Mouse (Mus musculus): ENCODE results near the gene Hc. TPM values are rescaled to one million over a fixed set of nuclear protein-coding genes. Genes with fewer than 3 reads are reported as not detected.

Hc gene
- total RNA-seq, 2 experiments from 2014 or later: 0.23 TPM; not detected in 1

DNA sequence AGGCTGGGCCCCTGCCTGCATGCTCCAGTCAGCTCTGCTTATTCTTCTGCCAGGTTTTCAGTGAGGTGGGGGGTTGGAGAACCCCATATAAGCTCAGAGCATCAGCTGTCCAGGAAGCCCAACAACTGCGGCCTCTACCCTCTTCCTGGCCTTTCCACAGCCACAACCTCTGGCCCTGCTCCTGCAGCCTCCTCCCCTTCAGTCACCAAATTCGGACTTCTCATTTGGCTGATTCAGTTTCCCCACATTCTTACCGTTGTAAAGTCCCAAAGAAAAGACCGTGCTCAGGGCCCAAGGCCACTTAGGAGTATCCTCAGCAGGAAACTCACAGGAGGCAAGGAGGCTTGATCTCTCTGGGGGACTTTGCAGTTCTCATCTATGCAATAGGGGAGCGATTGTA lies 104.3 kb downstream of the Hc start:
- DNase-seq (ENCODE audit: low spot score in 2 of 2): no peak

DNA sequence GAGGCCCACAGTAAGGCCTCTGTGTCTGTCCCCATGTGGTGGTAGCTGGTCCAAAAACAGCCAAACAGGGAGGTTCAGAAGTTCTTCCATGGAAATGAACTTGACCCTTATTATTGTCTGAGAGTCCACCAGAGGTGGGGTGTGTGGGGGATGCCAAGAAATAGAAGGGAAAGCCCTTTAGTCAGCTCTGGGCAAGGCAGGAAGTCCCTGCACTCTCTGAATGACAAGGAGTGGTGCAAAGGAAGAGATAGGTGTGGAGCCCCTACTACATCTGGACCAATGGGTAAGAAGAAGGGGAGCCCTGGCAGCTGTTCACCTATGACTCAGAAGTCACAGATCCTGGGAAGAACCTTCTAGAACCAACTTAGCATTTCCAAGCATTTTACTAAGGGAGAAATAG lies 106.9 kb downstream of the Hc start:
- no peak for DNase-seq (ENCODE audit: low spot score in 2 of 2)

DNA sequence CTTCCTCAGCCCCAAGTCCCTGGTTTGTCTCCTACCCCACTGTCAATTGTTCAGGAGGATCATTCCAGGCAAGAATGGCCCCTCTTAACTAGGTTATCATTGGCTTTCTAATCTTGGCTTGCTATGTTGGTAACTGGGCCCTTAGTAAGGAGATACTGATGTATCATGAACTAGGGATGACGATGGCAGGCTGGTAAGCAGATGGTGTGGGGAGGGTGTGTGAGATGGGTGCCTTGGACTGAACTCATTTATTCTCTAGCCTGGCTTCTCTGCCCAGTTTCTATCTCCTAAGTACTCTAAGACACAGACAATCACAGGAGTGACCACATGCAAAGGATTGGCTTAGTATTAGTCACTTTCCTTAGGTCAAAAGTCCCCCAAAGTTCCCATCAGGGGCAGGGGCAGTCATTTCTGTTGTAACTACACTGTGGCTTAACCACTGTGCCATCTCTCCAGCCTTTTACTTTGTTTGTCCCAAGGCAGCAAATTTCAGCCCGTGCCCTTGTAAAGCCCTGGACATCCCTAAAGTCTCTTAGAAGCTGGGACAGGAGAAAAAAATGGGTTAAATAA lies 107.6 kb downstream of the Hc start:
- no peak for DNase-seq (ENCODE audit: low spot score in 2 of 2)

DNA sequence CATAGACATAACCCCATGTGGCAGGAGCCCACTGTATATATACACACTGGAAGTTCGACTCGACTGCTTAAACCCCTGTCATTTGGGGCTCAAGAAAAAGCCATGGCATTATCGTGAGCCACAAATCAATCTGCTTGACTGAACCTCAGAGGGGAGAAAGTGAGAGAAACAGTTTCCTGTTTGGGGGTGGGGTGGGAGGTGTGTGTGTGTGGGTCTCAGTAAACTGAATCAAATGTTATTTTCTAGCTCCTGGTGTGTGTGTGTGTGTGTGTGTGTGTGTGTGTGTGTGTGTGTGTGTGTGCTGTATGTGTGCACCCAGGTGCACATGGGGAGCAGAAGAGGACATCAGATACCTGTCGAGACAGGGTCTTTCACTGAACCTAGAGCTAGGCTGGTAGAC lies 108.2 kb downstream of the Hc start:
- DNase-seq (ENCODE audit: low spot score in 2 of 2): no peak

DNA sequence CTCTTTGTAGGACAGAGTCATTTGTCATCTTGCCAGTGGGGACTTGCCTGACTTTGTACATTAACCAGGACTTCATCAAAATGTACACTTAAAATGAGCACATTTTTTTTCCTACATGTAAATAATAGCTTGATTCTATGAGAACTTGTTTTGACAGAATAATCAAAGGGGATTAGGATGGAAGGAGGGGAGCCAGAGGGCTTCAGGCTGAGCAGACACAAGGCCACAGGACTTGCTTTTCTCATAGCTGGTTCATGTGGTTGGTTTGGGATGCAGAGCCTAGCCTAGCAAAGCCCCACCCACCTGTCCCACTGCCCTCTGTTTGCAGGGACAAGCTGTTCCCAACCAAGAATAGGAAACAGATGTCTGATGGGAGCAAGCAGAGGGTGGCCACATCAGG lies 109.8 kb downstream of the Hc start:
- DNase-seq (ENCODE audit: low spot score in 2 of 2): no peak

DNA sequence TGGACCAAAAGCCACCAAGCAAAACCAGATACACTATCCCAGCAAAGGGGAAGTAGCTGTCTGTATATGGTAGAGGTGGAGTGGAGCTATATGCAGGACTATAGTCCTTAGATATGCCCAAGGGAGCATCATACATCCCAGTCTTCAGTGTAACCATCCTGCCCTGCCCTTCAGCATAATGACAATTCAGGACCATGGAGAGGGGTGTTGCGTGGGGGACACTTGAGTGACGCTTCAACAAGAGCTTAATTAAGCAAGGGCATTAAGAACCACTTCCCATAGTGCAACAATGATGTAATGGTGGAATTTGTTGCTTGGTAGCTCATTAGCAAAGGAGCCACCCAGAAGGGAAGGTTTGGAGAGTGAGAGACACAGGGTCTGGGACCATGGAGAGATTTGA lies 112.6 kb downstream of the Hc start:
- no peak for DNase-seq (ENCODE audit: low spot score in 2 of 2)

DNA sequence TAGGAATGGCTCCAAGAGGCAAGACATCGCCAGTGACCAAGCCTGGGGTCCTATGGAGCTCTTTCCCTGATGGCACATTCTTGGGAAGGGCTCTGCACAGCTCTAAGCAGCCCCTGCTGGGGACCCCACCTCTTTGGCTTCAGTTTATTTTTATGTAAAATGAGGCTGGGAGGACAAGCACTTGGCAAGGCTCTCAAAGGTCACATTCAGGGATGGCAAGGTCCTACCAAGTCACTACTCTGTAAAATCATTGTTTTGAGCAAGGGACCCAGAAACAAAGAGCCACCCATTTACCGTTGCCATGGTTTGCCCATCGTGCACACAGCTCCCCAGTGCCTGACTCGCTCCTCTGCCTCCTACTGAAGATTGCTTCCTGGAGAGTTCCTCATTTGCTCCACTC lies 115.2 kb downstream of the Hc start:
- DNase-seq (ENCODE audit: low spot score in 2 of 2): no peak

DNA sequence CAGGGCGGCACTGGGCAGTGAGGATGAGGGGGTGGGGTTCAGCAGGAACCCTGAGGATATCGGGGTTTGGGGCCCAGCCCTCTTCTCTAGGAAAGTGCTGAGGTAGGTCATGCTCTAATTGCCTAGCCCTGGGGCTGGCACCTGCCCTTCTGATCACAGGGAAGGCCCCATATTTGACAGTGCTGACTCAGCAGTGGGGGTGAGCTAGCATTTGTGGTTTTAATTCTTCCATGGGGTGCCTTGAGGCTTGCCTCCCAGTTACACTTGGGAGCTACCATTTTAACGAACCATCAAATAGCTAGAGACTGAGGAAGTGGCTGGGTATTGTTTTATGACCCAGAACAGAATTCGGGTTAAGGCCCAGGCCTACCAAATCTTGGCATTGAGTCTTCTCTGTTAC lies 115.7 kb downstream of the Hc start:
- no peak for DNase-seq (ENCODE audit: low spot score in 2 of 2)

DNA sequence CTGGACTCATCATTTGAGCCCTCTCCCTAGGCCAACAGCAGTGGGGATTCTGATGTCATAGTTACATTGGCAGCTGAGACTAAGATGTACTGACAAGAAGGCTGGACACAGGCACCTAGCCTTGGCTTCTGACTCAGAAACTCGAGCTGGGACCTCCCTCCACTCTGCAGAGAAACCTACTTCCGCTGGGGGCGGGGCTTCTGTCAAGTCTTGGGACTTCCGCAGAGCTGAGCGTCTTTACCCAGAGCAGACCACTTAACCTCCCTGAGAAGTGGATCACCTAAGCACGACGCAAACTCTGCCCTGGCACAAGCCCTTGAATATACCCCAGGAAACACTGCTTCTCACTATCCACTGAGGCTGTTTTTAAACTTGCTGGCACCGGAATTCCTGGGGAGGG lies 116.5 kb downstream of the Hc start:
- DNase-seq (ENCODE audit: low spot score in 2 of 2): no peak

DNA sequence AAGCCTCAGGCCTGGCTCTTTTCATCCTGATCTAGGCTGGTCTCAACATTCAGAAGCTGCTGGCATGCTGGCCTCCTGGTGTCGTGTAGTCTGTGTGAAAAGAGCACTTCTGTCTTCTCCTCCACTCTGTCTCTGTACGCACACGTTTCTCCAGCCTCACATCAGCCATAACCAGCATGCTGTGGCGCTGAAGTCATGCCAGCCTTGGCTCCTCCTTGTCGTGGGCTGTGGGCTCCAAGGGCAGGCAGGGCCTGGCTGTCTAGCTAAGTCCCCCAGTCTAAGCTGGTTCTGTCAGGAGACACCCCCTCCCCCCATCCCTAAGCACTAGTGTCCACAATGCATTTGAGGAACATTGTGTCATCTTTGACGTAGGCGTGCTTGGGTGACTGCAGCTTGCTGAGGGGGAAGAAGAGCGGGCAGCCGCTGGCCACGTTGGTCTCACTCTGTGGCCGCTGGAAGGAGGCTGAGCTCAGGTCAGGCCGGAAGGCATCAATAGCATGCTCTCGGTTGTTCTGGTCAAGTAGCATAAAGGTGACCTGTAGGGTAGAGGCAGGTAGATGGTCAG lies 117.6 kb downstream of the Hc start:
- no peak for DNase-seq (ENCODE audit: low spot score in 2 of 2)

DNA sequence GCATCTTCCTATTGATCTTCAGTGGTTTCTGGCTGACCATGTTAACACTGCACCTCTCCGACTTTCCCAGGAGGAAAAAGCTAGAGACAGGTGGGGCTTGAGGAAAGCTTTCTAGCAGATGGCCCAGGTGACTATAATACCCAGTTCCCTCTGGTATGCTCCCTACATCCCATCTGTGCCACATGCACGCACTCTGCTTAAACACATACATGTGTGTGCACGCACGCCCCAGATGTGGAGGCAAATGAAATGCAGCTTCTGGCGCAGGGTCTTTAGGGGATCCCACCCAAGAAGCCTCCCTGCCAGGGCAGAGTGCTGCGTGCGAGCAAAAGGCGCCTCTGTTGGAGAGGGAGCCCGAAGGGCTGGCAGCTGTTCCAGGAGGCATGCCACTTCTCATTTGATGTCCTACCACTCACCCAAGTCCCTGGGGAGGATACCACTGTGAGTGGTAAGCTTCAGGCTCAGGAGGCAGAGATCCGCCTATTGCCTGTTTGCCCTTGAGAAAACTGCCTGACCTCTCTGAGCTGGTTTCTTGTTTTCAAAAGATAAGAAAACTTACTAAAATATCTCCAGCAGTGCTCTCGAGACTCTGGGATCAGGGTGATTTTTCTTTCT lies 120.1 kb downstream of the Hc start:
- no peak for DNase-seq (ENCODE audit: low spot score in 2 of 2)

DNA sequence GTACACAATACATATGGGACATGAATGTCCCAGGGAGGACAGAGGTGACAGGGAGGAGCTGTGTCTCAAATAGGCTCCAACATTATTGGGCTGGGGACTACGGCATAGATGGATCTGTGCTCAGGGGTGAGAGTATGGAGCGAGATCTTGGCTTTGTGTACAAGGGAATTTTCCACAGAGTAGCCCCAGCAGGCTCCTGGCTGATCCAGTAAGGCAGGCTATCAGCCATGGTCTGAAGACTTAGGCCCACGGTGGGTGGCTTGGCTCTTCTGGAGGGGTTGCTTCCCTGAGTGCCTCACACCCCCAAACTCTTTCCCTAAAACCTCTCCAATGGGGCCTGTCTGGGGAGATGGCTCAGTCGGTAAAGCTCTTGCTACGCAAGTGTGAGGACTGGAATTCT lies 121.0 kb downstream of the Hc start:
- no peak for DNase-seq (ENCODE audit: low spot score in 2 of 2)

DNA sequence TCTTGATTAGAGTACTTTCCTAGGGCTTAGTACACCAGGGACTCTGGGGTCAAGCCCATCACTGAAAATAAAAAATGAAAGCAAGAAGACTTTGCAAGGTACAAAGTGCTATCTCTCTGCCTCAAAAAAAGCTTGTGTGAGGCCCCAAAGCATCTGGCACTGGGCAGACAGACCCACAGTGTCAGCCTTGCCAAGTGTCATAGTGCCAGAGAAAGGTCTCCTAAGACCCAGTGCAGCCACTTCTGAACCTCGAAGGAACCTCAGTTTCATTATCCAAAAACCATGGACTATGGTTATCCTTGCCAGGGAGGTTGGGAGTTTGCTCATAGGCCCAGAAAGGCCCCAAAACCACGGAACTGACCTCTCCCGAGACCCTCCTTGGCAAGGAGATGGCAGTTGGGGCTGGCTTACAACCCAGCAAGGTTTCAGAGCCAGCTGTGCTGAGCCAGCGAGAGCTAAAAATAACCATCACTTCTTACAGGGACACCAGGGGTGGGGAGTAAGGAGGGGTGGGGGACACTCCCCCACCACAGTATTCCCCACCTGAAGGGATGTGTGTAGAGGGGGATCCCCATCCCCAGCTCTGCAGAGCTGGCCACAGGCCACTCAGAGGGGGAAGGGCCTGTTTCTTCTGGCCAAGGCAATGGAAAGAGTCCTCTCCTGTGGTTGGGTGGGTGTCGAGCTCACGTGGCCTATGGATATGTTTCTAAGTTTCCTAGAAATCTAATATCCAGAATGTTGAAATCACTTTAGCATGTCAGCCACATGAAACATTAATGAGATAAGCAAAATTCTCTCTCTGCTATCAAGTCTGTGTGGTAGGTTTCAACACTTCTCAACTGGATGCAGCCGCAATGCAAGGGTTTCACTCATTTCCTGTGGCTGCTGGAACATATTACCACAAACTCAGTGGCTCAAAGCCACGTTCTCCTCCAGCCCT lies 122.7 kb downstream of the Hc start:
- peak in 1 of 2 experiments; percentile 32 for DNase-seq (ENCODE audit: low spot score in 2 of 2)

DNA sequence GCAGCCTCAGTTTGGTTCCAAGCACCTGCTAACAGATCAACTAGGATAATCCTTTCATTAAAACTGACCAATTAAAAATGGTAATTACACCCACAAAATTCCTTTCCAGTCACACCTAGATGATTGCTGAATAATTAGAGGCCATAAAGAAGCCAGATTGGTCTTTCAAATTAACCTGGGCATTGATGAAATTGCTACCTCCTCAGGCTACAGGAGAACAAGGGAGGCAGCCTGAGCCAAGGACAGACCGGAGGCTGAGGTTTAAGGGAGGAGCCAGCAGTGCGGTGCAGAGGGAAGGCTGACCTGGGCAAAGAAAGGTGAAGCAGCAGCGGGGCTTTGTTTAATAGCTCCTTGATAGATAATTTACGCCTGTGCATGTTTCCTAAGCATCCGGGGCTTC lies 123.8 kb downstream of the Hc start:
- no peak for DNase-seq (ENCODE audit: low spot score in 2 of 2)

Other genes with a start within 250 kb of the Hc start
- gene Fbxw2, start 235.1 kb downstream of the Hc start, total RNA-seq (2021): 10 to 100 TPM; 88.5 to 89.5 TPM
- not detected for gene Gm34653, start 228.4 kb downstream of the Hc start, total RNA-seq (2021)
- under 1 TPM; 0.27 to 0.47 TPM for gene Cutal, start 187.0 kb downstream of the Hc start, total RNA-seq (2021)
- gene Psmd5, start 186.5 kb downstream of the Hc start, total RNA-seq (2021): 10 to 100 TPM; 39.6 to 48.0 TPM
- 1 to 10 TPM; 1.9 to 3.4 TPM for gene Phf19, start 147.4 kb downstream of the Hc start, total RNA-seq (2021)
- gene Traf1, start 99.7 kb downstream of the Hc start, total RNA-seq (2021): 1 to 10 TPM in 1 of 2 experiments, under 1 TPM in 1; 0.94 to 2.4 TPM
- gene AI182371, start 40.1 kb upstream of the Hc start, total RNA-seq (2021): under 1 TPM in 1 of 2 experiments, not detected in 1; 0.27 TPM
- 10 to 100 TPM; 11.1 to 17.0 TPM for gene Cntrl, start 48.1 kb upstream of the Hc start, total RNA-seq (2021)
- gene Rab14, start 139.7 kb upstream of the Hc start, total RNA-seq (2021): 100 to 1,000 TPM; 229 to 249 TPM
- gene Gsn, start 194.9 kb upstream of the Hc start, total RNA-seq (2021): 10 to 100 TPM; 23.9 to 24.2 TPM